Mouse (Mus musculus) ES-E14 (cell line): ENCODE data around the gene Bcar3. TPM values are rescaled to one million over a fixed set of nuclear protein-coding genes. Genes with fewer than 3 reads are reported as not detected.
A peak's percentile ranks its signal among the peaks of the same experiment; 100 is the strongest.
"Not testable (repeated sequence)": the region's sequence is repeated elsewhere in the genome, so short reads cannot be mapped to it uniquely, and the experiment has no call there.

ENCODE experiments used
- DNase-seq: peaks from one replicate; pipeline ENCODE4 v3.0.0-alpha.2; 2013; ENCODE audit warnings: low read depth, low spot score
- H3K27ac ChIP-seq: 2 replicates; pipeline ENCODE4 v1.5.1; 2012; ENCODE audit warnings: low read depth, mild to moderate bottlenecking, low read length, moderate library complexity, mixed read lengths; ENCODE audit not compliant: poor library complexity, insufficient read depth, severe bottlenecking
- H3K36me3 ChIP-seq: 2 replicates; pipeline ENCODE4 v1.6.1; 2012; ENCODE audit warnings: mild to moderate bottlenecking, low read length, moderate library complexity, mixed read lengths; ENCODE audit not compliant: control insufficient read depth, poor library complexity, insufficient read depth, severe bottlenecking
- H3K4me1 ChIP-seq, 2 experiments: fragments of 150-350 bp in 1 of 2; sonication (generic) in 1 of 2; 2 replicates each; pipeline ENCODE4 v1.6.1; 2012; ENCODE audit warnings: low read length in 2 of 2, mild to moderate bottlenecking in 1 of 2, mixed read lengths in 1 of 2; ENCODE audit not compliant: control insufficient read depth in 2 of 2, insufficient read depth in 2 of 2, poor library complexity in 1 of 2
- H3K4me3 ChIP-seq, 2 experiments: fragments of 150-350 bp in 1 of 2; sonication (generic) in 1 of 2; 2 replicates each; pipeline ENCODE4 v1.5.1; 2012; ENCODE audit warnings: low read length in 2 of 2, low read depth in 1 of 2, mild to moderate bottlenecking in 1 of 2, mixed read lengths in 1 of 2; ENCODE audit not compliant: insufficient read depth in 1 of 2, poor library complexity in 1 of 2, severe bottlenecking in 1 of 2
- H3K9ac ChIP-seq: 2 replicates; pipeline ENCODE4 v1.6.1; 2012; ENCODE audit warnings: low read depth, mild to moderate bottlenecking, low read length, mixed read lengths; ENCODE audit not compliant: poor library complexity, insufficient read depth, severe bottlenecking
- H3K9me3 ChIP-seq: fragments of 150-350 bp; sonication (generic); 2 replicates; pipeline ENCODE4 v1.6.1; 2012; ENCODE audit warnings: low read depth, mild to moderate bottlenecking, low read length; ENCODE audit not compliant: control insufficient read depth, insufficient read depth
- CHD2 ChIP-seq: IDR thresholded peaks from 2 replicates; pipeline ENCODE4 v1.6.1; 2014; ENCODE audit warnings: mild to moderate bottlenecking, low read depth, low read length, inconsistent platforms
- HCFC1 ChIP-seq: IDR thresholded peaks from 2 replicates; pipeline ENCODE4 v1.6.1; 2012; ENCODE audit warnings: low read length, inconsistent platforms, borderline replicate concordance; ENCODE audit not compliant: insufficient read depth
- MAFK ChIP-seq: IDR thresholded peaks from 2 replicates; pipeline ENCODE4 v1.6.1; 2014; ENCODE audit warnings: mild to moderate bottlenecking, low read depth, low read length, inconsistent platforms; ENCODE audit not compliant: insufficient read depth
- ZC3H11A ChIP-seq: IDR thresholded peaks from 2 replicates; pipeline ENCODE4 v1.6.1; 2012; ENCODE audit warnings: low read depth, mild to moderate bottlenecking, inconsistent platforms, low read length, borderline replicate concordance
- ZNF384 ChIP-seq: IDR thresholded peaks from 2 replicates; pipeline ENCODE4 v1.6.1; 2012; ENCODE audit warnings: low read depth, low read length, inconsistent platforms
- in situ Hi-C, 2 experiments: fragments of 600-800 bp; cut with MboI; formaldehyde crosslinking; loops; one replicate each; pipeline ENCODE4 v1.15.1; 2025; ENCODE audit warnings: low sequenced_read_pairs in 2 of 2, inconsistent platforms in 1 of 2; ENCODE audit not compliant: unreplicated experiment in 2 of 2
- total RNA-seq: library from RNA; depleted of rRNA; stranded (reverse); fragments of 300-350 nt; gene quantifications from 2 replicates; pipeline ENCODE4 v1.2.3, GENCODE M21; 2012

Gene Bcar3
- total RNA-seq, 1 experiment, result 24.5 TPM

DNA sequence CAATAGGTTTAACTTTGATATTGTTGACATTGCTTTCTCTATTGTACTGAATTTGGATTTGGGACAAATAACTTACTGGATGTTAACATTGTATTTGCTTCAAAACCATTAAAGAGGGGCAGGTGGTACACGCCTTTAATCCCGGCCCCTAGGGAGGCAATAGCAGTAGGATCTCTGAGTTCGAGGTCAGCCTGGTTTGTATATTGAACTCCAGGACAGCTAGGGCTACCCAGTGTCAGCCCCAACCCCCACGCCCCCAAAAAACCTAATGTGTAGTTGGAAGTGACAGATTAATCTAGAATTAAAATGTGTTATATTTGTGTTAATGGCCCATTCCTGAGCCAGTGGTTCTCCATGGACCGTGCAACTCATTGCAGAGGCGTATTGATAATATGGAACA lies 47.5 kb upstream of the Bcar3 start:
- Histone ChIP-seq H3K4me1 (peaks cover 13% of the 10 kb centered on the region in 2 experiments; a peak in 3 of 4 replicates), H3K27ac (no peak overlapping the region), H3K9ac (peak overlapping the region; percentile 68), H3K4me3 (peak overlapping the region; percentile 83 to 87), H3K9me3 (no peaks in the 10 kb centered on the region), H3K36me3 (no peaks in the 10 kb centered on the region)
- TF ChIP-seq ZC3H11A (no peak), CHD2 (no peak), MAFK (no peak), ZNF384 (no peak), HCFC1 (no peak)
- in situ Hi-C loops, result no loop called here
- no peak for DNase-seq

DNA sequence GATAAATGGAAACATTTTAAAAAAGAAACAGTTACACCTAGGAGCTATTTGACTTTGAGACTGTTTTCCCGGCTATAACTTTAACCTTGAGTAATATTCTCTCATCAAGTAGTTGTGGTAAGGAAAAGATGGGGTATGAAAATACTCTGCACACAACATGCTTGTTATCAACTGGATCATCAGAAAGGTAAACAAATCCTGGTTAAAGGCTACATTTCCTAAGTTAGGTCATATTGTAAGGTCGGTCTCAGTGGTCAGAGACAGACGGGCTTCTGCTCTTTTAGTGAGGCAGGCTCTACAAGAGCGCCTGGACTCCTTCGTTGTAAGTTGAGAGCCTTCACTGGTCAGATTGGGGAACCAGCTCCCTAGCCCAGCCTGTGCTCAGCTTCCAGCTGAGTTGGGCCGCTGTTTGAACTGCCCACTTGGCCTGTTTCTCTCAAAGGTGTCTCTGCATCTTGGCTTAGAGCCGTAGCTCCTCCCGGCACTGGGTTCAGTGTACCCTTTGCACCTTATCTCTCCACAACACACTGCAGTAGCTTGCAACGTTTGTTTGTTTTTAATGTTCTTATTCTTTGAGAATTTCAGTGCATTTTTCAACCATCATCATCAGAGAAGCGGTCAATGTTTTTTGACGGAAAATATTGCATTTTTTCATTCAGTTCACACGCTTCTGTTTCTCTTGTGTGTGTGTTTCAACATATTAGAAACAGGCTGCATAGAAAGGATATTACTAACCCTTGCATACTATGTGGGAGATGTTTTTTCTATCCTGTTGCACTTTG lies 46.8 kb upstream of the Bcar3 start:
- in situ Hi-C loops, result no loop called here
- no peaks in the 10 kb centered on the region for H3K36me3 ChIP-seq
- peak overlapping the region; percentile 83 to 87 for H3K4me3 ChIP-seq
- TF ChIP-seq HCFC1 (no peak), CHD2 (no peak), MAFK (no peak), ZNF384 (no peak), ZC3H11A (no peak)
- peak overlapping the region; percentile 47; the same call in 1 of the 2 replicates for H3K9ac ChIP-seq
- no peak overlapping the region for H3K27ac ChIP-seq
- no peak for DNase-seq
- H3K4me1 ChIP-seq, result peaks cover 13% of the 10 kb centered on the region in 2 experiments; a peak in 3 of 4 replicates
- H3K9me3 ChIP-seq, result no peaks in the 10 kb centered on the region

DNA sequence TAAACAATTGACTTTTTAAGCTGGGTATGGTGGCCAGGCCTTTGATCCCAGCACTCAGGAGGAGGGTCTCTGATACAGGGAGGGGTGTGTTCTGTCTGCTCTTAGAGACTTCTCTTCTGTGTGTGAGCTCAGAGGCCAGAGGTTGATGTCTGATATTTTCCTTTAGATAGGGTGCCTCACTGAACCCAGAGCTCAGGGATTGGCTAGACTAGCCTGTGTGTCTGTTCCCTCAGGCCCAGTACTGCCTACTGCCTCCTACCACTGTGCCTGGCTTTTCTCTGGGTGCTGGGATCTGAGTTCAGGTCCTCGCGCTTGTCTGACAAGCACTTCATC lies 46.2 kb upstream of the Bcar3 start:
- Histone ChIP-seq H3K36me3 (no peaks in the 10 kb centered on the region), H3K9me3 (no peaks in the 10 kb centered on the region), H3K27ac (no peak overlapping the region), H3K4me3 (0 out of 4 replicates have a peak overlapping the region, but pooled peaks of 1 of the 2 experiments have one; percentile 4), H3K9ac (no peak overlapping the region), H3K4me1 (peaks cover 8 to 15% of the 10 kb centered on the region in 2 experiments; a peak in 3 of 4 replicates)
- no peak for TF ChIP-seq ZNF384
- no peak for TF ChIP-seq CHD2
- no peak for TF ChIP-seq HCFC1
- TF ChIP-seq ZC3H11A, result no peak
- no peak for TF ChIP-seq MAFK
- in situ Hi-C loops, result no loop called here
- no peak for DNase-seq

- TF ChIP-seq CHD2, result no peak
- TF ChIP-seq MAFK, result no peak
- no peak for TF ChIP-seq HCFC1
- no peak for TF ChIP-seq ZNF384
- no peak for TF ChIP-seq ZC3H11A
- H3K4me1 ChIP-seq, result peaks cover 0 to 6% of the 10 kb centered on the region in 2 experiments; a peak in 1 of 4 replicates
- no peak for DNase-seq
- no peak overlapping the region for H3K27ac ChIP-seq
- in situ Hi-C loops, result no loop called here
- no peak overlapping the region for H3K9ac ChIP-seq
- H3K36me3 ChIP-seq, result peaks cover 3% of the 10 kb centered on the region; the same call in 1 of the 2 replicates
- H3K4me3 ChIP-seq, result no peak overlapping the region
- H3K9me3 ChIP-seq, result no peaks in the 10 kb centered on the region
Measured at GRCm38 (mm10) chr3:122252466-122253253, 41.3 kb upstream of the Bcar3 start.

DNA sequence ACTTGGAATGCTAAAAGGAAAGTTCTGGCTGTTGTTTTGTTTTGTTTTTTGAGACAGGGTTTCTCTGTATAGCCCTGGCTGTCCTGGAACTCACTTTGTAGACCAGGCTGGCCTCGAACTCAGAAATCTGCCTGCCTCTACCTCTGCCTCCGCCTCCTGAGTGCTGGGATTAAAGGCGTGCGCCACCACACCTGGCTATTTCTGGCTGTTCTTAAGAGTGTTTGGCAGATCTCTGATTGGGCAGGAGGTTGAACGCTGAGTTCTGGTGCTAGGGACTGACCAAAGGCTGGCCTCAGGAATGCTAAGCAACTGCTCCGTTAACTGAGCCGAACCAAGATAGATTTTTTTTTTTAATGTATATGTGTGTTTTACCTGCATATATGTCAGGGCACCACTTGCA lies 39.9 kb upstream of the Bcar3 start:
- H3K36me3 ChIP-seq, H3K9ac ChIP-seq, H3K4me3 ChIP-seq, in situ Hi-C loops, H3K4me1 ChIP-seq, H3K9me3 ChIP-seq, H3K27ac ChIP-seq, DNase-seq: not testable (repeated sequence)
